Mouse (Mus musculus): ENCODE measurements around the gene Cdh11.

DNA sequence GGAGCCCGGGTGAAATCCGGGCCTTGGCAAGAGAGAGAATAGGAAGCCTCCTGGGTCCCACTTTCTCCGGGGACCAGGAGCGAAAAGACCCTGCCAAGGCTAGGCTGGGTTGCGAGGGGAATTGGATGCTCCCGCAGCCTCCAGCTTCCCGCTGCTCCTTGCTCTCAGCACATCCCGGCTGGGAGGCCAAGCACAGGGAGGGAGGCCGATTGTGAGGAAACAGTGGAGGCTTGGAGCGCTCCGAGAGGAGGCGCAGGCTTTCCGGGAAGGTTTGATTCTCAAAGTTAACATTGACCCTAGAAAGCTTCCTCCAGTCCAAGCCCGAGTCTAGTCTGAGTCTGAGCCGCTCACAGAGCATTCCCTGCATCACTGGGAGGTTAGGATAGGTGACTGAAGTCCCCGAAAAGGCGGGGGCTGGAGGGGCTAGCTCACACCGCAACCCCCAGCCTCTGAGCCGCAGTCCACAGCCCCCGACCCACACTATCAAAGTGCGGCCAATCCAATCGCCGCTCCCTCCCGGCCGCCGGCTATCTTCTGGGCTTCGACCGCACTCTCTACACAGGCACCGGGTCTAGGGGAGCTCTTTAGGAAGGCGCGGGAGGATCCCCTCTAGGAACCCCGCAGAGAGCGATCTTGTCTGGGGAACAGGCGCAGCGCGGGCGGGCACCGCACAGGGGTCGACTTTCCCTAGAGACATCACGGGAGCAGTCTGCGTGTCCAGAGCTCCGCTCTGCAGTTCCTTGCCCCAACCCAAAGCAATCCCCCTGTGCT, 1.4 kb downstream of the Cdh11 start:
- TF ChIP-seq CTCF (IDR thresholded peaks at IDR 0.05; ENCODE audit: extremely low read depth, insufficient read length, insufficient replicate concordance, low read depth, low read length) = no peak
- no peak for TF ChIP-seq POLR2A (IDR thresholded peaks at IDR 0.05; ENCODE audit: low read depth, low read length)

All from small intestine, adult 2 months (tissue).